Mouse (Mus musculus) myocyte (in vitro differentiated cells): Measurements from ENCODE around the gene Inhbc. TPM values are rescaled to one million over a fixed set of nuclear protein-coding genes. Genes with fewer than 3 reads are reported as not detected.

Experiments
- H3K27me3 ChIP-seq: one replicate; pipeline ENCODE4 v1.6.1; 2011; ENCODE audit not compliant: control insufficient read depth, insufficient read depth, insufficient read length
- H3K36me3 ChIP-seq: one replicate; pipeline ENCODE4 v1.6.1; 2011; ENCODE audit not compliant: control insufficient read depth, insufficient read depth
- H3K4me2 ChIP-seq: one replicate; pipeline ENCODE4 v1.6.1; 2011; ENCODE audit warnings: low read depth, control low read depth
- H3K4me3 ChIP-seq: one replicate; pipeline ENCODE4 v1.5.1; 2011; ENCODE audit warnings: mild to moderate bottlenecking, control low read depth, moderate library complexity
- H3K79me2 ChIP-seq: one replicate; pipeline ENCODE4 v1.6.1; 2011; ENCODE audit not compliant: control insufficient read depth, insufficient read depth
- H3ac ChIP-seq: one replicate; pipeline ENCODE4 v1.6.1; 2011; ENCODE audit not compliant: control insufficient read depth, insufficient read length
- CEBPB ChIP-seq: IDR thresholded peaks from 2 replicates; pipeline ENCODE4 v1.6.1; 2011; ENCODE audit warnings: mild to moderate bottlenecking, moderate library complexity; ENCODE audit not compliant: poor library complexity, insufficient read depth, severe bottlenecking
- E2F4 ChIP-seq: IDR thresholded peaks from one replicate; pipeline ENCODE4 v1.6.1; 2011; ENCODE audit warnings: mild to moderate bottlenecking, control low read depth, moderate library complexity; ENCODE audit not compliant: insufficient read depth
- MAX ChIP-seq: IDR thresholded peaks from one replicate; pipeline ENCODE4 v1.6.1; 2011; ENCODE audit warnings: low read depth, mild to moderate bottlenecking, control low read depth
- MYOD1 ChIP-seq, 3 experiments: IDR thresholded peaks; one replicate each; pipeline ENCODE4 v1.6.1; 2011; ENCODE audit warnings: control low read depth in 2 of 3, low read depth in 2 of 3, mild to moderate bottlenecking in 2 of 3, moderate library complexity in 1 of 3; ENCODE audit not compliant: insufficient read length in 2 of 3, control insufficient read depth in 1 of 3
- MYOG ChIP-seq, 3 experiments: IDR thresholded peaks; one replicate each; pipeline ENCODE4 v1.6.1; 2011; ENCODE audit warnings: control low read depth in 2 of 3, low read depth in 2 of 3, mild to moderate bottlenecking in 2 of 3; ENCODE audit not compliant: insufficient read length in 2 of 3, control insufficient read depth in 1 of 3, insufficient read depth in 1 of 3
- POLR2A ChIP-seq: IDR thresholded peaks from one replicate; pipeline ENCODE4 v1.6.1; 2011; ENCODE audit warnings: low read depth, mild to moderate bottlenecking, control low read depth, moderate library complexity; ENCODE audit not compliant: insufficient read length
- POLR2AphosphoS2 ChIP-seq: IDR thresholded peaks from one replicate; pipeline ENCODE4 v1.6.1; 2011; ENCODE audit warnings: low read depth, control low read depth; ENCODE audit not compliant: insufficient read length
- REST ChIP-seq: IDR thresholded peaks from one replicate; pipeline ENCODE4 v1.6.1; 2011; ENCODE audit warnings: mild to moderate bottlenecking, control low read depth, moderate library complexity; ENCODE audit not compliant: insufficient read depth, insufficient read length
- SRF ChIP-seq: IDR thresholded peaks from one replicate; pipeline ENCODE4 v1.6.1; 2011; ENCODE audit warnings: low read depth; ENCODE audit not compliant: control insufficient read depth, insufficient read length
- TCF12 ChIP-seq: IDR thresholded peaks from one replicate; pipeline ENCODE4 v1.6.1; 2011; ENCODE audit warnings: mild to moderate bottlenecking, control low read depth; ENCODE audit not compliant: poor library complexity, insufficient read depth, severe bottlenecking
- TCF3 ChIP-seq: IDR thresholded peaks from one replicate; pipeline ENCODE4 v1.6.1; 2011; ENCODE audit warnings: low read depth, control low read depth; ENCODE audit not compliant: insufficient read length
- USF1 ChIP-seq: IDR thresholded peaks from one replicate; pipeline ENCODE4 v1.6.1; 2011; ENCODE audit warnings: low read depth, mild to moderate bottlenecking, control low read depth, moderate library complexity
- polyA plus RNA-seq: library from polyadenylated mRNA; unstranded; fragments of >200 nt; fragmentation: generic; extraction: Trizol; gene quantifications from one replicate; pipeline ENCODE4 v1.2.1, GENCODE M21; 2012; ENCODE audit warnings: missing spikeins

Inhbc gene
- polyA plus RNA-seq, 1 experiment = not detected

GRCm38 (mm10) chr10:127407391-127407790 is 37.2 kb upstream of the Inhbc start:
- Histone ChIP-seq H3K4me3 (no peak overlapping the region), H3K79me2 (peaks cover 12% of the 10 kb centered on the region)

GRCm38 (mm10) chr10:127404701-127405100 is 34.5 kb upstream of the Inhbc start:
- peaks cover 12% of the 10 kb centered on the region for H3K79me2 ChIP-seq
- H3ac ChIP-seq = no peak overlapping the region
- no peak overlapping the region for H3K4me3 ChIP-seq
- H3K27me3 ChIP-seq = no peaks in the 10 kb centered on the region
- H3K36me3 ChIP-seq = peaks cover 11% of the 10 kb centered on the region
- TF ChIP-seq MAX (no peak), MYOG (IDR thresholded peaks at IDR 0.05; ENCODE audit: control insufficient read depth in 1 of 3, insufficient read depth in 1 of 3, insufficient read length in 2 of 3, low read depth in 2 of 3) (no peak), POLR2A (no peak), REST (no peak), MYOD1 (IDR thresholded peaks at IDR 0.05; ENCODE audit: control insufficient read depth in 1 of 3, insufficient read length in 2 of 3, low read depth in 2 of 3) (no peak), E2F4 (no peak), SRF (no peak), CEBPB (no peak), TCF3 (no peak), USF1 (no peak), TCF12 (no peak), POLR2AphosphoS2 (no peak)
- no peak overlapping the region for H3K4me2 ChIP-seq

More at GRCm38 (mm10) chr10:127407391-127407790, 37.2 kb upstream of the Inhbc start:
- Histone ChIP-seq H3ac (no peak overlapping the region), H3K36me3 (peaks cover 3% of the 10 kb centered on the region), H3K27me3 (no peaks in the 10 kb centered on the region), H3K4me2 (no peak overlapping the region)
- TF ChIP-seq MAX (no peak), CEBPB (0 out of 2 replicates have a peak, but pooled peaks have one; percentile 15)

DNA sequence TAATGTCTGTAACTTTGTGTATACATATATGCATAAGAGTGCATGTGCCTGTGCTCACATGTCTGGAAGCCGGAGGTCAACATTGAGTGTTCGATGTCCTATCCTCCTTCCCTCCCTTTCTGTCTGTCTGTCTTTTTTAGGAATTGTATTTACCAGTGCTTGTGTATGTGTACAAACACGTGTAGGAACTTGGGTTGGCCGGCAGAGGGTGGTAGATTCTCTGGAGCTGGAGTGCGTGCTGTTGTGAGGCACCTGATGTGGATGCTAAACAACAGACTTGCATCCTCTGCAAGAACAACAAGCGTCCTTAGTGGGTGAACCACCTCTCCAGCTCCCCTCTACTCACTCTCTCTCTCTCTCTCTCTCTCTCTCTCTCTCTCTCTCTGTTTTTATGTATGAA is 21.5 kb upstream of the Inhbc start:
- no peaks in the 10 kb centered on the region for H3K27me3 ChIP-seq
- no peak overlapping the region for H3K4me2 ChIP-seq
- no peak overlapping the region for H3ac ChIP-seq
- H3K79me2 ChIP-seq = peaks cover 26% of the 10 kb centered on the region
- H3K4me3 ChIP-seq = no peak overlapping the region
- peaks cover 18% of the 10 kb centered on the region for H3K36me3 ChIP-seq
- TF ChIP-seq E2F4 (no peak), TCF3 (no peak), CEBPB (no peak), SRF (no peak), POLR2AphosphoS2 (no peak)

GRCm38 (mm10) chr10:127381743-127382134 is 11.5 kb upstream of the Inhbc start:
- Histone ChIP-seq H3K4me2 (peak overlapping the region; percentile 95), H3ac (peak overlapping the region; percentile 82), H3K4me3 (peak overlapping the region; percentile 58), H3K36me3 (no peaks in the 10 kb centered on the region), H3K79me2 (peaks cover 57% of the 10 kb centered on the region), H3K27me3 (no peaks in the 10 kb centered on the region)
- TF ChIP-seq POLR2A (no peak), MYOG (IDR thresholded peaks at IDR 0.05; ENCODE audit: control insufficient read depth in 1 of 3, insufficient read depth in 1 of 3, insufficient read length in 2 of 3, low read depth in 2 of 3) (no peak), POLR2AphosphoS2 (no peak), SRF (no peak), USF1 (no peak), TCF12 (no peak), REST (no peak), MAX (no peak)

GRCm38 (mm10) chr10:127380767-127381742 is 10.8 kb upstream of the Inhbc start:
- H3K36me3 ChIP-seq = no peaks in the 10 kb centered on the region
- TF ChIP-seq USF1 (no peak), POLR2A (peak; percentile 66), MYOD1 (IDR thresholded peaks at IDR 0.05; ENCODE audit: control insufficient read depth in 1 of 3, insufficient read length in 2 of 3, low read depth in 2 of 3) (peak in 1 of 3 experiments; percentile 60), CEBPB (no peak), MYOG (IDR thresholded peaks at IDR 0.05; ENCODE audit: control insufficient read depth in 1 of 3, insufficient read depth in 1 of 3, insufficient read length in 2 of 3, low read depth in 2 of 3) (peak in 1 of 3 experiments; percentile 45), POLR2AphosphoS2 (no peak)
- peak overlapping the region; percentile 58 for H3K4me3 ChIP-seq
- H3K27me3 ChIP-seq = no peaks in the 10 kb centered on the region
- H3ac ChIP-seq = peak overlapping the region; percentile 82
- peak overlapping the region; percentile 95 for H3K4me2 ChIP-seq
- H3K79me2 ChIP-seq = peaks cover 50% of the 10 kb centered on the region
